Mouse (Mus musculus): Measurements from ENCODE around the gene Tpx2.

DNA sequence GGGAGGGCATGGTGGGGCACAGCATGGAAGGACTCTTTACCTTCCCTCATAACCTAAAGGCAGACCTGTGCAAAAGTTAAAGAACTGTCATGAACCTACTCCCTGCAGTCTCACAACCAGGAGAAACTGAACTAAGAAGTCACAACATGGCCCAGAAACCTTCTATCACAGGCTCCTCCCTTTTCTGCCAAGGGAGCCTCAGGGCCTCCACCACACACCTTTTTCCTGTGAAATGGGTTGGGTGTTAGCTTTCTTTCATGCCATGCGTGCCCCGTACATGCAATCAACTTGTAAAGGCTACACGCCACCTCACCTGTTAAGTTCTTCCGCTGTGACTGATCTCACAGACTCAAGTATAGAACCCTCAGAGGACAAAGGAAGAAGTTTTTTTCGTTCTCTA is 44.7 kb upstream of the Tpx2 start:
- no peak for TF ChIP-seq CTCF (conservative IDR thresholded peaks at IDR 0.05; ENCODE audit: low read length)
- no peak for TF ChIP-seq NANOG (IDR thresholded peaks at IDR 0.05; ENCODE audit: borderline replicate concordance, low read length)
- TF ChIP-seq POU5F1 (IDR thresholded peaks at IDR 0.05; ENCODE audit: borderline replicate concordance, low read length), result no peak

Data from E14TG2a.4 (cell line).